Mouse (Mus musculus): Measurements from ENCODE around the gene Vapa.

DNA sequence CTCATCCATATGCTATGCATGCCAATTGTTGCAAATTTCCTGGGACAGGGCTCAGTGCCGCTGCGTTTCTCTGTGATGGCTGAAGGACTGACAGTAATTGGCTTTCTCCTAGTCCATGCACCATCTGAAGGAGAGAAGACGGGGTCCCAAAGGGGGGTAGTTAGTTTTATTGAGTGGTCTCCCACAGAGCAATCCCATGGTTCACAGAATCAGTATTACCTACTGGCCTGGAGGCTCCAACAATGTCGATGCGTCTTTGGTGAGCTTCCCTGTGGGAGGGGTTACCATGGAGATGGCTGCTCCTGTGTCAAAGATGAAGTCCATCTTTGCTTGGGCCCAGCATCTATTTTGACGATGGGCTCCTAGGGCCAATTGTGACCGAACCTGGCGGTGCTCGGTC, 54.6 kb downstream of the Vapa start:
- TF ChIP-seq MAX (IDR thresholded peaks at IDR 0.05) (no peak), CTCF (IDR thresholded peaks at IDR 0.05; ENCODE audit: control insufficient read depth, insufficient read depth, insufficient read length) (no peak), FOSL1 (IDR thresholded peaks at IDR 0.05; ENCODE audit: insufficient read depth, low read length, poor library complexity, severe bottlenecking) (no peak)
